Mouse (Mus musculus) kidney, embryonic 14.5 days (tissue): ENCODE measurements around the gene Hjurp. TPM values are rescaled to one million over a fixed set of nuclear protein-coding genes. Genes with fewer than 3 reads are reported as not detected.

ENCODE experiments used
- ATAC-seq: fragments of 200-750 bp; cut with Nextera tagmentation; 2 replicates; pipeline ENCODE4 v1.8.0; 2017; ENCODE audit warnings: moderate number of reproducible peaks, mild to moderate bottlenecking, moderate TSS enrichment, moderate library complexity; ENCODE audit not compliant: low FRiP score, low TSS enrichment
- H3K27ac ChIP-seq: fragments of 300-500 bp; sonication (generic); 2 replicates; pipeline ENCODE4 v1.5.1; 2014; ENCODE audit warnings: low read depth, mild to moderate bottlenecking, low read length, moderate library complexity, mixed read lengths
- H3K27me3 ChIP-seq: fragments of 300-500 bp; sonication (generic); 2 replicates; pipeline ENCODE4 v1.6.1; 2014; ENCODE audit warnings: mild to moderate bottlenecking, low read length; ENCODE audit not compliant: control insufficient read depth, insufficient read depth
- H3K36me3 ChIP-seq: fragments of 300-500 bp; sonication (generic); 2 replicates; pipeline ENCODE4 v1.6.1; 2014; ENCODE audit warnings: low read length, mixed read lengths; ENCODE audit not compliant: control insufficient read depth, insufficient read depth
- H3K4me1 ChIP-seq: fragments of 300-500 bp; sonication (generic); 2 replicates; pipeline ENCODE4 v1.6.1; 2014; ENCODE audit warnings: low read length, mixed read lengths; ENCODE audit not compliant: control insufficient read depth, insufficient read depth
- H3K4me2 ChIP-seq: fragments of 300-500 bp; sonication (generic); replicated peaks from 2 replicates; pipeline ENCODE4 v1.6.1; 2014; ENCODE audit warnings: low read depth, mild to moderate bottlenecking, low read length
- H3K4me3 ChIP-seq: fragments of 300-500 bp; sonication (generic); 2 replicates; pipeline ENCODE4 v1.5.1; 2014; ENCODE audit warnings: mild to moderate bottlenecking, low read length
- H3K9ac ChIP-seq: fragments of 300-500 bp; sonication (generic); 2 replicates; pipeline ENCODE4 v1.6.1; 2014; ENCODE audit warnings: low read depth, mild to moderate bottlenecking, low read length, moderate library complexity
- H3K9me3 ChIP-seq: fragments of 300-500 bp; sonication (generic); 2 replicates; pipeline ENCODE4 v1.6.1; 2016; ENCODE audit warnings: low read length; ENCODE audit not compliant: control insufficient read depth
- WGBS: fragments of 180-500 bp; shearing (Covaris S2); extraction: QIAGEN DNeasy Blood & Tissue Kit; methylation state at CpG from one replicate; pipeline ENCODE4 v1.1.7; 2014; 5-methylcytosine and 5-hydroxymethylcytosine counted together
- polyA plus RNA-seq: library from polyadenylated mRNA; unstranded; fragments of >200 nt; fragmentation: Nextera tagmentation; extraction: Ambion mirVana; gene quantifications from 2 replicates; pipeline ENCODE4 v1.2.1, GENCODE M21; 2014

The Hjurp gene
- polyA plus RNA-seq, 1 experiment from 2014 or later = 175 TPM

DNA sequence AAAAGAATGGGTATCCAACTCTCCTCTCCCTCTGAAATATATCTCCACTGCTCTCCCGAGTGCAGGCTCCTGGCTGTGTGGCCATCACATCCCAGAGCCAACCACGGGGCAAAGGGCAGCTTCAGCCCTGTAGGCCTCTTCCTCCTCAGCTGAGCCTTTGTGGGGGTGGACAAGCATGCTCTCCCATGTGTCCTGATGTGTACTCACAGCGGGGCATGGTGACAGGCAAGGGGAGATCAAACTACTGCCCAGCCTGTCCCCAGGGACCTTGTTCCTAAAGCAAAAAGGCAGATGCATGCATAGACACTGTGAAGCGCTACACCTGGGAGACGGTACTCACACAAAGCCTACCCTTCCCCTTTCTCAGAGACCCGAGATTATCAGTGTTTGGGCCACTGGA is 17.3 kb downstream of the Hjurp start:
- Histone ChIP-seq H3K4me1 (no peaks in the 10 kb centered on the region; the same call in 1 of the 2 replicates), H3K27me3 (no peaks in the 10 kb centered on the region), H3K36me3 (peaks cover 51% of the 10 kb centered on the region), H3K4me3 (no peak overlapping the region), H3K27ac (no peak overlapping the region), H3K4me2 (no peak overlapping the region), H3K9me3 (peaks cover 21% of the 10 kb centered on the region), H3K9ac (no peak overlapping the region)
- peak; percentile 10; the same call in 1 of the 2 replicates for ATAC-seq
- 78% methylated on average over 6 of the region's 6 CpGs for WGBS

DNA sequence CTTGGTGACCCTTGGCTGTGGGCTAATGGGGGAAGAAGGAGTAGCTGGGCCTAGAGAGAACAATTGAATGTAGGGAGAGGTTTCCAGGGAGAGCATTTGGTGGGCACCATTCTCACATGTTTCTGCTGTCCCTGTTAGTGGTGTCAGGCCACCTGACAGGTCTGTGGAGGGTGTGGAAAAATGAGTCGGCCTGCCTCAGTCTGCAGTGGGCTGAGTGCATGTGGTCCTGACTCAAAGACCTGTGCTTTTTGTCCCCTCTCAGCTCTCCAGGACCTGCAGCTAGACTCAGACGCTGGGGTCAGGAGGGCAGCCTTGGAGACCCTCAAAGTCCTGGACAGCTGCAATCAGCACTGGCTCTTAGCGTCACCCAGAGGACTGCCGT is 17.8 kb downstream of the Hjurp start:
- 73% methylated on average over 4 of the region's 4 CpGs for WGBS
- ATAC-seq = peak; percentile 7; the same call in 1 of the 2 replicates
- H3K36me3 ChIP-seq = peaks cover 46% of the 10 kb centered on the region

GRCm38 (mm10) chr1:88258881-88259642 is 18.4 kb downstream of the Hjurp start:
- no peaks in the 10 kb centered on the region for H3K27me3 ChIP-seq
- H3K4me1 ChIP-seq = no peaks in the 10 kb centered on the region; the same call in 1 of the 2 replicates
- peaks cover 40% of the 10 kb centered on the region for H3K36me3 ChIP-seq
- H3K9ac ChIP-seq = peak overlapping the region; percentile 1; the same call in 1 of the 2 replicates
- H3K27ac ChIP-seq = no peak overlapping the region
- peak; percentile 10; the same call in 1 of the 2 replicates for ATAC-seq
- no peak overlapping the region for H3K4me2 ChIP-seq
- no peak overlapping the region for H3K4me3 ChIP-seq
- WGBS = 60% methylated on average over 8 of the region's 8 CpGs
- H3K9me3 ChIP-seq = peaks cover 29% of the 10 kb centered on the region

More for the DNA sequence above, 17.8 kb downstream of the Hjurp start:
- no peak overlapping the region for H3K4me3 ChIP-seq
- H3K4me2 ChIP-seq = no peak overlapping the region
- H3K9me3 ChIP-seq = peaks cover 26% of the 10 kb centered on the region
- H3K9ac ChIP-seq = no peak overlapping the region
- H3K27ac ChIP-seq = no peak overlapping the region
- H3K27me3 ChIP-seq = no peaks in the 10 kb centered on the region
- no peaks in the 10 kb centered on the region; the same call in 1 of the 2 replicates for H3K4me1 ChIP-seq

- H3K9me3 ChIP-seq = peaks cover 35% of the 10 kb centered on the region
- WGBS = 70% methylated on average over 6 of the region's 6 CpGs
- no peak overlapping the region for H3K4me3 ChIP-seq
Observed at GRCm38 (mm10) chr1:88258361-88258760, 19.1 kb downstream of the Hjurp start.

DNA sequence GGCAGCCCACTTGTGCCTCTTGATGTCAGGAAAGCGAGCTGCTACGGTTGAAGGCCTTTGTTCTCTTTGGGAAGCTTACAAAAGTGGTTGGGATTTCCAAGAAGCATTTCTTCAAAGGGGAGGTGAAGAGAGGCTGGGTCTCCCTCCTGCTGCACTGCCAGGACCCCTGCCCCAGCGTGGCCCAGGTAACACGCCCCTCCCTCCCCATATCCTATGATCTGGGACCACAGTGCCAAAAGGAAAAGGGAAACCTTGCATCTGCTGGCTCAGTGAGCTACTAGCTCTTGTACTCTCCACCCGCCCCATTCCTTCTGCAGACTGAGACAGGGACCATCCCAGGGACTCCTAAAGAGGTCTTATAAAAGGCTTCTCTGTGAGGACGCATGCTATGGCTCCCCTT is 19.8 kb downstream of the Hjurp start:
- Histone ChIP-seq H3K9ac (no peak overlapping the region), H3K27ac (no peak overlapping the region), H3K27me3 (no peaks in the 10 kb centered on the region), H3K4me1 (no peaks in the 10 kb centered on the region; the same call in 1 of the 2 replicates), H3K36me3 (peaks cover 27% of the 10 kb centered on the region), H3K4me2 (no peak overlapping the region), H3K9me3 (peaks cover 39% of the 10 kb centered on the region), H3K4me3 (no peak overlapping the region)
- 83% methylated on average over 6 of the region's 6 CpGs for WGBS
- ATAC-seq = no peak

More at GRCm38 (mm10) chr1:88258361-88258760, 19.1 kb downstream of the Hjurp start:
- H3K4me2 ChIP-seq = no peak overlapping the region
- ATAC-seq = no peak
- H3K36me3 ChIP-seq = peaks cover 33% of the 10 kb centered on the region
- no peaks in the 10 kb centered on the region; the same call in 1 of the 2 replicates for H3K4me1 ChIP-seq
- no peak overlapping the region for H3K9ac ChIP-seq
- H3K27ac ChIP-seq = no peak overlapping the region
- H3K27me3 ChIP-seq = no peaks in the 10 kb centered on the region

DNA sequence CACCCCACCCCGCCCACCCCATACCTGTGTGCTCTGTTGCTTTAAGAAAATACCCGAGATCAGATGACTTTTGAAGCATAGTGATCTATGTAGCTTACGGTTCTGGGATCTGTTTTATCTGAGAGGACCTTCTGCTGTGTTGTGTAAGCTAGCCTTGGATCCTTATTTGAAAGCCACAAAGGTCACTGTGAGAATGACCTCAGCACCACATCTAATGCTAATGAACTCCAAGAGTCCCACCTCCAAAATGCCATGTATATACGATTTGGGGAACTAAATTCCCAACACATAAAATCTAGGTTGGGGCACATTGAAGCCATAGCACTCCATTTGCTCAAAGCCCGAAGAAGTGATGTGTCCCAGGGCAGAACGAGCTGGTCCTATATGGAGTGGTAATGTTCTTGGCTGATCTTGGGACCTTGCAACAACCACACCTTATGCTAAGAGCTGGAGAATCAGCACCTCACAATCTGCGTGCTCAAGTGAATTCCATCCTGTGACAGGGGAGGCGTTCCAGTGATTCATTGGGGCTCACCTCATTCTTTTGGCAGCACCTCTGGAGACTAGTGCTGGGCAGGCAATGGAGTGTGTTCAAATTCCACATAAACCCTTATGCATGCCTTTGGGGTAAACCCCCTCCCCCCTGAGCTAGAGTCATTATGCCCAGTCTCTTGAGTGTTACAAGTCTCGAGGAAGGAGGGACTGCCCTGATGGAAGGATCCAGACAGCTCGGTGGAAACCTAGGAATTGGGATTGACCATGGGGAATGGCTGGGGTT is 20.4 kb downstream of the Hjurp start:
- no peak overlapping the region for H3K9ac ChIP-seq
- no peak overlapping the region for H3K4me2 ChIP-seq
- H3K4me1 ChIP-seq = no peaks in the 10 kb centered on the region; the same call in 1 of the 2 replicates
- WGBS = 79% methylated on average over 10 of the region's 10 CpGs
- H3K36me3 ChIP-seq = peaks cover 21% of the 10 kb centered on the region
- H3K27ac ChIP-seq = no peak overlapping the region
- no peaks in the 10 kb centered on the region for H3K27me3 ChIP-seq
- no peak for ATAC-seq
- H3K9me3 ChIP-seq = peaks cover 45% of the 10 kb centered on the region
- no peak overlapping the region for H3K4me3 ChIP-seq

DNA sequence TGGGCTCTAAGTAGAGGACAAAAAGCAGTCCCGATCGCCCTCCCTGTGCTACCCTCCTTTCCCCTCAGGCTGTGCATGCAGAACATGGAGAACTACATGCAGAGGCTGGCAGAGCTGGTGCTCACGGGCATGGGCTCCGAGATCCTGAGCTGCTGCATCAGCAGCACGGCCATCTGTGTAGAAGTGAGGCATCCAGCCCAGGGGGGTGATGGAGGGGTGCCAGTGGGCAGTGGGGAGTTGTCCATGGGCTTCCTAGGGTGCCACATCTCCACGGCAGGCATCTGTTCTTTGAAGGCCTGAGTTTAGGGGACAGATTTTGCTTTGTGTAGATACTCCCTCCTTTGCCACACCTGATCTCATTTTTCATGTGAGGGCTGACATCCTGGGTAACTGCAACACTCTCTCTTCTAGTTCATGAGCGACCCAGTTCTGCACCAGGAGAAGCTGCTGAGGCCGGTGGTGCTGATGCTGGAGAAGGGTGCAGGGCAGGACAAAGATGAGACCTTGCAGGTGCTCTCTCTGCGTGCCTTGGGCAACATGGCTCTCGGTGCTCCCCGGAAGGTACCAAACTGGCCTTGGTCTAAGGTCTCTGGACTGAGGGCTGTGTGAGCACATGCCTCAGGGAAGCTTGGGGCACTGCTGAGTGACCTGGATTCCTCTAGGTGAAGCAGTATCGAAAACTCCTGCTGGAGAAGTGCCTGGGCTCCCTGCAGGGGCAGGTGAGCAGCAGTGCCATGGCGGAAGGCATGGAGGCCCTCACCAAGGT is 21.3 kb downstream of the Hjurp start:
- H3K27ac ChIP-seq = no peak overlapping the region
- WGBS = 81% methylated on average over 13 of the region's 13 CpGs
- ATAC-seq = no peak
- H3K4me2 ChIP-seq = no peak overlapping the region
- H3K36me3 ChIP-seq = peaks cover 12% of the 10 kb centered on the region
- no peak overlapping the region for H3K9ac ChIP-seq
- H3K4me1 ChIP-seq = no peaks in the 10 kb centered on the region; the same call in 1 of the 2 replicates
- no peaks in the 10 kb centered on the region for H3K27me3 ChIP-seq
- no peak overlapping the region for H3K4me3 ChIP-seq
- peaks cover 47% of the 10 kb centered on the region for H3K9me3 ChIP-seq

- H3K4me3 ChIP-seq = no peak overlapping the region
- peaks cover 4% of the 10 kb centered on the region; the same call in 1 of the 2 replicates for H3K36me3 ChIP-seq
- WGBS = 60% methylated on average over 2 of the region's 2 CpGs
- no peak for ATAC-seq
- no peaks in the 10 kb centered on the region for H3K27me3 ChIP-seq
- no peaks in the 10 kb centered on the region; the same call in 1 of the 2 replicates for H3K4me1 ChIP-seq
- no peak overlapping the region for H3K27ac ChIP-seq
- H3K9me3 ChIP-seq = peaks cover 52% of the 10 kb centered on the region
- no peak overlapping the region for H3K9ac ChIP-seq
- no peak overlapping the region for H3K4me2 ChIP-seq
Observed at GRCm38 (mm10) chr1:88255466-88255857, 22.0 kb downstream of the Hjurp start.
